Mouse (Mus musculus): ENCODE data around the gene Arl15.

Gene Arl15

GRCm38 (mm10) chr13:113870403-113870802 lies 76.1 kb downstream of the Arl15 start:
- no peak for DNase-seq (ENCODE audit: low read depth)

- no peak for DNase-seq (ENCODE audit: low read depth)
Observed at GRCm38 (mm10) chr13:113871853-113872252, 77.5 kb downstream of the Arl15 start.

DNA sequence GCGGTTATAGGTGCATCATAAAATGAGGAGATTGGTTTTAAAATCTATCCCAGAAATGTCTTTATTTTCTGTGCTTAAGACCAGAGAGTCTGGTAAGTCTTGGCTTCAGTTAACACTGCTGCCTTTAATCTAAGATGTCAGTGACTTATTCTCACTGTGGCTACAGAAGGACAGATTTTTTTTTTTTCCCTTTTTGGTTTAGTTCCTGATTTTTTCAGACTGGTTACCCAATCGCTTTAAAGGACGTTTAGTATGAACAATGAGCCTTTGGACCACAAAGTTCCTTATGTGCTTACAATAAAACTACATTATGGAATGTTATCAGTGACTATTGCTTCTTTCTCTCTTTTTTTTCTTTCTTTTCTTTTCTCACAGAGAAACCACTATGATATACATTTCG lies 81.4 kb downstream of the Arl15 start:
- no peak for DNase-seq (ENCODE audit: low read depth)

DNA sequence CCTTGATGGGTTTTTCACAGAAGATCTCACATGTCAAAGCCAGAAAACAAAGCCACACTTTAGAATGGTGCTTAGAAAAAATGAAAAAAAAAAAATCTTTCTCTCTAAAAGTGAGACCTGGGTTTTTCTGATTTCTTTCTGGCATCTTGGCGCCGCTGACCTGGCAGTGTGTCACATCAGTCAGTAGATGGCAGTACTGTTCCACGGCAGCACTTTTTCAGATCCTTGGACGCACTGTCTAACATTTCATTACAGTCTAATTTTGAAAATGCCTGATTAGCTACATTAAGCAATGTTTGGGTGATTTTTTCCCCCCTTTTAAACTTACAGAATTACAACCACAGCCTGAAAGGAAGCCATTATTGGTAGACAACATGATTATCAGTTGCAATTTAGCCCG lies 83.1 kb downstream of the Arl15 start:
- no peak for DNase-seq (ENCODE audit: low read depth)

DNA sequence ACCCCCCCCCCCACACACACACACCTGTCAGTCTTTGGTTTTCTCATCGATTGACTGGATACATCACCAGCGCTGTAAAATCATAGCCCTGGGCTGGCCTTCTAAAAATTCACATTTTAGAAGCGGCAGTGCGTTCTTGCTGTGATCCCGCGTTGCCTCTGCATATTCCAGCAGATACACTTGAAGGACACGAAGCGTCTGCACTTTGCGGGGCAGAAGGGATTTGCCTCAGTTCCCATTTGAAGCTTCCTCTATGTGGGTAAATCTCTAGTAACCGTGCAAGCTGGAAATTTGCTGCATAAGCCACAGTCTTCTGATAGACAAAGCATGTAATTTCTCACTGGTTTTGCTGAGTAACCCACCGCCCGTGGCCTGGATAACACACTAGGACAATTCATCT lies 84.3 kb downstream of the Arl15 start:
- no peak for DNase-seq (ENCODE audit: low read depth)

DNA sequence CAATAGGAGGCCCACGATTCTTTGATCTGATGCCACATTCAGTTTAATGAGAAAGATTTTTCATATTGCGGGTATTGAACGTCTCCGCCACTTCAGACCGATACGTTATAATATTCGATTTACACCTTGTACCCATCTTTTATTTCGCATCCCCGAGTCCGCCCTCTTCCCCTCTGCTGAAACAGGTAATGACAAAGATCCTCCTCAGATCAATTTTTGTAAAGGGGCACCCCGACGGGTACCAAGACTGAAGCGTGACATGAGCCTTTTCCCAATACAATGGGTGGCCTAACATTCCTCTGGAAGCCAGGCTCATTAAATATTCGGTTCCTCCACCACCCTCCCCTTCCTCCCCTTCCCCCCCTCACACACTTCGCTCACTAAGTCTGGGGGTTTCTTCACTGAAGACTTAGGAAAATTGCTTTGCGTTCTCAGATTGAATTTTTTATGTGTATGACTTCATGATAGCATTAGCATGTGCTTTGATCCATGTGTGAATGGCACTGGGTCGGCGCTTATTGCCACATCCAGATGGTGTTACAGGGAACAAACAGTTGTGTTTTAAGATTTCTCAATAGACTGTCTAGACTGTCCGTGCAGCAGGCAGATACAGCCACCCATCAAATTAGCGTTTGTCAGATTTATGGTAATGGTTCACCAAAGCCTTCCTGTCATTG lies 85.5 kb downstream of the Arl15 start:
- no peak for DNase-seq (ENCODE audit: low read depth)

DNA sequence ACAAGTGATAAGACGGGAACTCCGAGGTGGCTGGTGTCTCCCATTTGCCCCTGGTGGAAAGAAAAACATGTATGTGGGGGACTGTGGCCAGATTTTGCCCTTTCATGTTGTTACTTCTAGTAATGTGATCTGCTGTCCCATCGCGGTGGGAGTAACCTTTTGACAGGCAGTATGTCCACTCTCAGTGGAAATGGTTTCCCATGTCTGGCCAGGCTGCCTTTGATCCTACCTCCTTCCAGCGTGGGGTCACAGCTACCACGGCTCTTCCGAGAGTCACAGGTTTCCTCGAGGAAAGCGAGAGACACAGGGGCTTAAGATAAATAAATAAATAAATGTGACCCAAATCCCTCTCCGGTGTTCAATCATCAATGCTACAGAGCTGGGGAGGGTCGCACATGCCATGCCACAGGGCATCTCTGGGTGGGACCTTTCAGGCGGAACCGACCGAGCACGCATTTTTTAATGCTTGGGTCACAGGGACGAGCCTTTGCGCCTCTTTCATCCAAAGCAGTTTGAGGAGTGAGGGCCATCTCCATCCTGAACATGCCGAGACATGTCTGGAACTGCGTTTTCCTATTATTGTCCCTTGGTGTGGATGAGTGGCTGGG lies 86.4 kb downstream of the Arl15 start:
- no peak for DNase-seq (ENCODE audit: low read depth)

DNA sequence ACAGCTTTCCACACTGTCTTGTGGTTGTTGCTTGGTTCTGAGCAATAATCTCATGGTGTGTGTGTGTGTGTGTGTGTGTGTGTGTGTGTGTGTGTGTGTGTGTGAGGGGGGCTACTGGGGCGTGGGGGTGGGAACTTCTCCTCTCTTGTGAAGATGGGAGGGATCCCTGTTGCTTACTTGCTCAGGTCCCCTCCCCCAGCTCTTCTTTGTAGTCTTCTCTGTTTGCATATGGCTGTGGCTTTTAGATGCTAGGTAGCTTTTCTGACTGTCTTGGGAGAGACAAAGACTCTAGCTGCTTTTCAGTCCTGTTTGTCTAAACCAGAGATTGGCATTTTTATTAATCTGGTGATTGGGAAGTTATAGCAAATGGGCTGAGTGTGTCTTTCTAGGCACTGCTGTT lies 88.7 kb downstream of the Arl15 start:
- no peak for DNase-seq (ENCODE audit: low read depth)

- no peak for DNase-seq (ENCODE audit: low read depth)
Observed at GRCm38 (mm10) chr13:113887090-113887489, 92.8 kb downstream of the Arl15 start.

GRCm38 (mm10) chr13:113888126-113888525 lies 93.8 kb downstream of the Arl15 start:
- DNase-seq (ENCODE audit: low read depth), result no peak

- no peak for DNase-seq (ENCODE audit: low read depth)
Observed at GRCm38 (mm10) chr13:113888704-113889103, 94.4 kb downstream of the Arl15 start.

- DNase-seq (ENCODE audit: low read depth), result no peak
Observed at GRCm38 (mm10) chr13:113889140-113890055, 95.1 kb downstream of the Arl15 start.

GRCm38 (mm10) chr13:113896684-113897083 lies 102.4 kb downstream of the Arl15 start:
- DNase-seq (ENCODE audit: low read depth), result no peak

GRCm38 (mm10) chr13:113897498-113897897 lies 103.2 kb downstream of the Arl15 start:
- DNase-seq (ENCODE audit: low read depth), result no peak

- DNase-seq (ENCODE audit: low read depth), result no peak
Observed at GRCm38 (mm10) chr13:113897951-113898350, 103.6 kb downstream of the Arl15 start.

DNA sequence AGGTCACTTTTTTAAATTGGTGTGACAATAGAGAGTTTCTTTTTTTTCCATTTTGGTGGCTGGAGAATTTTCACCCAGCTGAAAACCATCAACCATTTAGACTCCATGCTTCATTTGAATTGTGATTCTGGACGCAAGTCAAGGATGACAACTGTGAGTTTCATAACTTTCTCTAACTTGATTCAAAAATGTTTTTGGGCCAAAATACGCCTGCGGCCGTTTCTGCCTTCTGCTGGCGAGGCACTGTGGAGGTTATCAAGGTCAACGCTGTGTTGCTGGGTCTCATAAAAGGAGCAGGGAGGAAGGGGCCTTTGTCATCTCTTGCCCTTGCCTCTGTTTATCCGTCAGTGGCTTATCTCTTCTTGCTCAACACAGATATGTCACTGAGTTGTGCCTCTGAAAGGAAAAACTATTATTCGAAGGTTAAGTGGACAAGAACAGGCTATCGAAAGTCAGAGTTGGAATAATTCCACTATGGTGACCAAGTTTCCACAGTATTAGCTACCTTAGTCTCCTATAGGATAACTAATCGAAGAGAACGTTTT lies 106.8 kb downstream of the Arl15 start:
- no peak for DNase-seq (ENCODE audit: low read depth)

GRCm38 (mm10) chr13:113903255-113903654 lies 109.0 kb downstream of the Arl15 start:
- no peak for DNase-seq (ENCODE audit: low read depth)

DNA sequence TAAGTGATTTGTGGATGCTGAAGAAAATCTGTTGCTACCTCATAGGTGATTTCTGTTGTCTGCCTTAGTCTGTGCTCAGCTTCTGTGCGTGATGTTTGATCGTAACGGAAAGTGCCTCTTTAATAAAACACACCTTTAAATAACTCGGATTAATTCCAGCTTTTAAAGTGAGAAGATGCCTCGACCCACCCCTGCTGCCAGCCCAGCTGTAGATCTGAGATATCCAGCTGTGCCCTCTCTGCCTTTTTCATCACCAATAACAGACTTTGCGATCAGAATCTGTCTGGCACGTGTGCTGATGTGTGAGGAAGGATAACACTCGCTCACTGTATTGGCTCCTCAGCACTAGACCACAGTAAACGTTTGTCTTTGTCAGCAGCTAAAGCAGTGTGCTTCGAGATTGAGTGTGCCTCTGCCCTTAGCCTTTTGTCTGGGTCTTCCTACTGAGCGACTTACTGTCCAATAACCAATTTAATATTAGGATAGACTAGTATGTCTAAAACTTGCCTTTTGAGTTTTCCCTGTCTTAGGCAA lies 117.7 kb downstream of the Arl15 start:
- DNase-seq (ENCODE audit: low read depth), result no peak

GRCm38 (mm10) chr13:113914551-113914971 lies 120.3 kb downstream of the Arl15 start:
- no peak for DNase-seq (ENCODE audit: low read depth)

GRCm38 (mm10) chr13:113915700-113916099 lies 121.4 kb downstream of the Arl15 start:
- DNase-seq (ENCODE audit: low read depth), result no peak

- DNase-seq (ENCODE audit: low read depth), result no peak
Observed at GRCm38 (mm10) chr13:113916761-113917160, 122.5 kb downstream of the Arl15 start.

- no peak for DNase-seq (ENCODE audit: low read depth)
Observed at GRCm38 (mm10) chr13:113917376-113917775, 123.1 kb downstream of the Arl15 start.

Data from fibroblast of lung, adult 2 months (primary cell).